Mouse (Mus musculus) olfactory bulb, adult 2 months (tissue): Measurements from ENCODE around the gene Degs2. TPM values are rescaled to one million over a fixed set of nuclear protein-coding genes. Genes with fewer than 3 reads are reported as not detected.

Experiments used
- H3K27ac ChIP-seq: fragments of 200-500 bp; 2 replicates; pipeline ENCODE4 v1.5.1; 2012; ENCODE audit warnings: low read depth, low read length; ENCODE audit not compliant: insufficient read depth
- H3K4me1 ChIP-seq: fragments of 200-500 bp; 2 replicates; pipeline ENCODE4 v1.6.1; 2012; ENCODE audit warnings: low read length; ENCODE audit not compliant: control insufficient read depth, insufficient read depth
- H3K4me3 ChIP-seq: fragments of 200-500 bp; 2 replicates; pipeline ENCODE4 v1.5.1; 2012; ENCODE audit warnings: mild to moderate bottlenecking, low read depth, low read length, moderate library complexity; ENCODE audit not compliant: insufficient read depth
- CTCF ChIP-seq: fragments of 200-500 bp; IDR thresholded peaks from 2 replicates; pipeline ENCODE4 v1.5.1; 2012; ENCODE audit warnings: low read depth, mild to moderate bottlenecking, low read length, moderate library complexity; ENCODE audit not compliant: insufficient read depth
- POLR2A ChIP-seq: fragments of 200-500 bp; IDR thresholded peaks from 2 replicates; pipeline ENCODE4 v1.6.1; 2012; ENCODE audit warnings: mild to moderate bottlenecking, low read depth, low read length, moderate library complexity; ENCODE audit not compliant: insufficient read depth
- WGBS: fragments of 180-500 bp; shearing (Covaris S2); methylation state at CpG from one replicate; pipeline ENCODE4 v1.1.7; 2018; 5-methylcytosine and 5-hydroxymethylcytosine counted together
- polyA plus RNA-seq: library from polyadenylated mRNA; stranded (reverse); fragments of >200 nt; gene quantifications from 2 replicates; pipeline ENCODE4 v1.2.4, GENCODE M21; 2012; ENCODE audit warnings: low replicate concordance; ENCODE audit not compliant: missing spikeins, insufficient read depth, insufficient read length

Gene Degs2
- polyA plus RNA-seq, 1 experiment = not detected

DNA sequence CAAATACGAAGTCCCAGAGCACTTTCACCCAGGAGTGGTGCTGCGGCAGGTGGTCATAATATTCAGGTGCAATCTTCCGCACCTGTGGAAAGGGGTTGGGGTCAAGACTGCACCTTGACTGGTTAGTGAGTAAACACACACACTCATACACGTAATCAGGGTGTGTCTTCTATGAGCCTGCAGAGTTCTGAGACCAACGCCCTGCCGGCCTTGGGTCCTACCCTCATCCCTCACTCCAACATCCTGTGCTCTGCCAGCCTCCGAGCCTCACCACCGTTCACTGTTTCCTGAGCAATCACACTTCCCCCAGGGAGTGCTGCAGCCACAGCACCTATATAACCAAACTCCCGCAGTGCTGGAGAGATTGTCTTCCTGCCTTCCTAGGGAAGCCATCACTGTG, 11.6 kb downstream of the Degs2 start:
- Histone ChIP-seq H3K4me1 (peaks cover 10% of the 10 kb centered on the region), H3K4me3 (no peak overlapping the region), H3K27ac (no peak overlapping the region)
- TF ChIP-seq POLR2A (no peak), CTCF (no peak)
- 84% methylated on average over 9 of the region's 9 CpGs for WGBS

- no peak overlapping the region for H3K4me3 ChIP-seq
- peaks cover 10% of the 10 kb centered on the region for H3K4me1 ChIP-seq
- H3K27ac ChIP-seq = no peak overlapping the region
- 90% methylated on average over 9 of the region's 9 CpGs for WGBS
- TF ChIP-seq POLR2A (no peak), CTCF (no peak)
Measured at GRCm38 (mm10) chr12:108689167-108689566, 12.9 kb downstream of the Degs2 start.

DNA sequence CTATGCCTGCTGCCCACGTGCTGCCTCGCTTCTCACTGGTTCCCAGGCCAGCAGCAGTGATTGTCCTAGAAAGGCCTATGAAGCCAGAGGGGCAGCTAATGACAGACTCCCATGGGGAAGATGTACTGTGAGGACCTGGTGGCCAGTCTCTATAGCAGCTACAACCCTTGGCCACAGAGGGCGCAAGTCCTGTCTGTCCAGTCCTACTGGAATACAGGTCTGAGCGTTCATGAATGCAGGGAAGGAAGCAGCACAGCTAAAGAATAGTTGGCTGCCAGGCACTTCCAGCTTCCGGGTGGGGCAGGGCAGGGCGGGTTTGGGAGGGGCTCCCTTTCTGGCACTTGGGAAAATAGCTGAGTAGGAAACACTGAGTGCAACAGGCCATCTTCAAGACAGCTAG, 15.2 kb downstream of the Degs2 start:
- Histone ChIP-seq H3K4me1 (peaks cover 13% of the 10 kb centered on the region), H3K27ac (no peak overlapping the region), H3K4me3 (no peak overlapping the region)
- 71% methylated on average over 6 of the region's 6 CpGs for WGBS
- TF ChIP-seq POLR2A (no peak), CTCF (no peak)

GRCm38 (mm10) chr12:108686463-108686862, 15.7 kb downstream of the Degs2 start:
- 65% methylated on average over 6 of the region's 6 CpGs for WGBS
- Histone ChIP-seq H3K27ac (no peak overlapping the region), H3K4me1 (peaks cover 13% of the 10 kb centered on the region), H3K4me3 (no peak overlapping the region)
- TF ChIP-seq CTCF = no peak
- no peak for TF ChIP-seq POLR2A

DNA sequence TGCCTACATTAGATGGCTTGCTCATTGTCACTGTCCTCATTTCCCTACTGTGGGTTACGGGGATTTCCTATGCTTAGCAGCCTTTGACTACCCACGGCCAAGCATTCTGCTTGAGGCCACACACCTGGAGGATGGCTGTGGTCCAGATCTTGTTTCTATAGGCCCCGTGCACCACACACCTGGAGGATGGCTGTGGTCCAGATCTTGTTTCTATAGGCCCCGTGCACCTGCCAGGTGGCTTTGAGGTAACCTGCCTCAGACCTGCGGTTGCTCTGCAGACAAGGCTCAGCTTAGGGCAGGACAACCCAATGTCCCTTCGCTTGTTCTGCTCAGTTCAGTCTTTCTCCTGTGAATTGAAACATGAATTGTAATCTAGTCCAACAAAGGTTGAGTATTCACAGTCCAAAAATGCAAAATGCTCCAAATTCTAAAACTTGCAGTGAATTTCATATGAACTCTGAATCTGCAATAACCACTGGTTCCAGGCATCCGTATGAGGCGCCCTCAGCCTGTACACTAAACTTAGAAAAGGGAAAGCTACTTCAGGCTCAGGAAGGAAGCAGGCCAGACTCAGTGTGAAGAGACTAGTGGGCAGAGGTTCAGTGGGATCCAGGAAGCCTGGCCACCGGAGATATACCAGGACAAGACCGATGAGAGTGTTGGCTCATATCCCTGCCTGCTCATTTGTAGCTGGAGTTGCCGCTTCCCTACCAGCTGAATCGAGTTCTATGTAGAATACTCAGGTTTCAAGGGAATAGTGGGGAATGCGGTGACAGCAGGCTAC, 19.7 kb downstream of the Degs2 start:
- H3K4me3 ChIP-seq = no peak overlapping the region
- no peak for TF ChIP-seq CTCF
- TF ChIP-seq POLR2A = no peak
- no peak overlapping the region for H3K27ac ChIP-seq
- H3K4me1 ChIP-seq = peaks cover 13% of the 10 kb centered on the region
- 82% methylated on average over 13 of the region's 13 CpGs for WGBS

DNA sequence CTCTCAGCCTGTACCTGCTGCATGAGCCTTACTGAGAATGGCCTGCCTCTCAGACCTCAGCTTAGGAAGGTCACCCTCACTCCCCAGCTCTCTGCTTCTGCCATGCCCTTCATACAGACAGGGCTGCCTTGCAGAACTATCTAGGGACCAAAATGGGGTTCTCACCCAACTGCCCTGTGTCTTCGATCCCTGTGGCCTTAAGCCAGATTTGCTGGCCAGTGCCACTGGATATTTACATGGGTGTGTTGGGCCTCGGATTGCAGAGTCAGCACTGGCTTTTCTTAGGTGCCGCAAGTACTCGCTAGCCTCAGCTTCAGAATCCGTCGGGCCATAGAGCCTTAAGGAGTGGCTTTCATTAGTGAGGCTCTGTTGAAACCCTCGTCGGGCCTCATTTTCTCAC, 21.3 kb downstream of the Degs2 start:
- peaks cover 6% of the 10 kb centered on the region for H3K4me1 ChIP-seq
- whole genome bisulfite sequencing = 87% methylated on average over 8 of the region's 8 CpGs

DNA sequence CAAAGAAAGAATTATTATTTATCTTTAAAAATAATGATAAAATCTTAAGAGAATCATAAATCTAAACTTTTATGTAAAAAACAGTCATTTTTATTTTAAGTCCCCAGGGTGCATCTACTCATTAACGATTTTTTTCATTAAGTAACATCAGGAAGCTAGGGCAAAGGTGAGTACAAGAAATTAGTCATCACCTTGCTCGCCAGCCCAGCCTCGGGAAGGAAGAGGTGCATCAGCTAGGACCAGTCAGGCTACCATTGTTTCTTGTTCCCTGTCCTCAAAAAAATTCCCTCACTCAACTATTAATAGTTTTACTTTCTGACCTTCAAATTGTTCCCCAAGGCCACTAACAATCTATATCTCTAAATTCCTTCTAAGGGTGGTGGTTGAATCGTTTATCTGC, 23.7 kb downstream of the Degs2 start:
- H3K4me1 ChIP-seq = peaks cover 16% of the 10 kb centered on the region
- H3K4me3 ChIP-seq = no peak overlapping the region
- no peak for TF ChIP-seq POLR2A
- TF ChIP-seq CTCF = no peak
- no peak overlapping the region for H3K27ac ChIP-seq
- 78% methylated on average over 4 of the region's 4 CpGs for whole genome bisulfite sequencing

More for the DNA sequence above, 21.3 kb downstream of the Degs2 start:
- H3K4me3 ChIP-seq = no peak overlapping the region
- no peak overlapping the region for H3K27ac ChIP-seq
- TF ChIP-seq POLR2A (no peak), CTCF (no peak)

GRCm38 (mm10) chr12:108677116-108677515, 25.0 kb downstream of the Degs2 start:
- Histone ChIP-seq H3K4me1 (peaks cover 16% of the 10 kb centered on the region), H3K27ac (no peak overlapping the region), H3K4me3 (no peak overlapping the region)
- no peak for TF ChIP-seq POLR2A
- no peak for TF ChIP-seq CTCF
- WGBS = 92% methylated on average over 5 of the region's 5 CpGs

GRCm38 (mm10) chr12:108675614-108676401, 26.3 kb downstream of the Degs2 start:
- Histone ChIP-seq H3K4me1 (peaks cover 16% of the 10 kb centered on the region), H3K4me3 (no peak overlapping the region), H3K27ac (no peak overlapping the region)
- 56% methylated on average over 8 of the region's 8 CpGs for WGBS
- no peak for TF ChIP-seq CTCF
- TF ChIP-seq POLR2A = no peak
